Comparison of ENCODE assay signal across 51 mouse cellular contexts in the genomic region with DNA sequence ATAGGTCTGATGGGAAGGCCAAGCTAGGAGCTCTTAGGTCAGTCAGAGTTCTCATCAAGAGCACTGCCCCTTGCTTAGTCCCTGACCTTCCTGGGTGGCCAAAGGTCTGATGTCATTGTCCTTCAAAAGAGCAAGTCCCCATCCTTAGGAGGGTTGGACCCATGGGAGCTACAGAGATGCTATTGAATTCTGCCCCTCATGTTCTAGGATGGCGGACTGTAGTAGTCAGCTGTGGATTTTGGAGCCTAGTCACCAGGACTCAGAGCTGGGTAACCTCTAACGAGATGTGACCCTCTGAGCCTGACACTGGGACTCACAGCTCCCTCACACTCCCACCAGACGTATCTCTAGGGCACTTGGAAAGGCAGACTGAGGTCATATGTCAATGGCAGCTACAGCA. TPM values are rescaled to one million over a fixed set of nuclear protein-coding genes. Genes with fewer than 3 reads are reported as not detected.
"Had no signal": no experiment of that assay in that cellular context is flagged by ENCODE, and none has a peak within 500 bp of the region (broad histone marks: within the 10 kb centered on the region; RNA-seq: fewer than 3 reads in every experiment).

No protein-coding gene starts in this region.

- H3K9me3 ChIP-seq: heart, embryonic 10.5 days; heart, embryonic 13.5 days; heart, embryonic 15.5 days; hindbrain, embryonic 10.5 days; hindbrain, embryonic 12.5 days; hindbrain, embryonic 13.5 days; hindbrain, embryonic 15.5 days; intestine, embryonic 15.5 days; kidney, embryonic 15.5 days had no signal

- H3K9ac ChIP-seq: heart, embryonic 12.5 days; heart, embryonic 13.5 days; heart, embryonic 15.5 days; hindbrain, embryonic 12.5 days; hindbrain, embryonic 13.5 days; hindbrain, embryonic 14.5 days; hindbrain, embryonic 15.5 days; intestine, embryonic 15.5 days; kidney, embryonic 15.5 days had no signal

- H3K36me3 ChIP-seq: heart, embryonic 10.5 days; heart, embryonic 12.5 days; heart, embryonic 13.5 days; heart, embryonic 15.5 days; hindbrain, embryonic 10.5 days; hindbrain, embryonic 12.5 days; hindbrain, embryonic 13.5 days; hindbrain, embryonic 15.5 days; intestine, embryonic 15.5 days; kidney, embryonic 15.5 days had no signal

- DNase-seq: heart, postnatal 10 days; heart, postnatal 14 days; heart, postnatal 36 days; heart, postnatal 4 days; kidney, adult 11 months; kidney, adult 18-20 months; kidney, adult 2 months; kidney, adult 8-10 months; kidney, adult 9 months; kidney, postnatal 10 days; kidney, postnatal 14 days; kidney, postnatal 25 days; kidney, postnatal 36 days; kidney, postnatal 4 days; layer of hippocampus, adult 9-11 months; layer of hippocampus, postnatal 36 days had no signal

- H3K27ac ChIP-seq: heart, embryonic 10.5 days; heart, embryonic 13.5 days; heart, embryonic 15.5 days; hindbrain, embryonic 10.5 days; hindbrain, embryonic 12.5 days; hindbrain, embryonic 13.5 days; hindbrain, embryonic 14.5 days; hindbrain, embryonic 15.5 days; hindbrain, postnatal 0 days; intestine, embryonic 15.5 days; kidney, embryonic 15.5 days; kidney, postnatal 0 days; layer of hippocampus, adult 2 months had no signal

- H3K4me1 ChIP-seq: heart, embryonic 12.5 days; heart, embryonic 13.5 days; heart, embryonic 15.5 days; hindbrain, embryonic 12.5 days; hindbrain, embryonic 13.5 days; hindbrain, embryonic 15.5 days; intestine, embryonic 15.5 days had no signal

- H3K4me3 ChIP-seq: heart, embryonic 10.5 days; heart, embryonic 12.5 days; heart, embryonic 13.5 days; heart, embryonic 15.5 days; hindbrain, embryonic 10.5 days; hindbrain, embryonic 12.5 days; hindbrain, embryonic 13.5 days; hindbrain, embryonic 15.5 days; intestine, embryonic 15.5 days; kidney, embryonic 15.5 days; layer of hippocampus, adult 2 months had no signal

- H3K27me3 ChIP-seq: heart, embryonic 12.5 days; heart, embryonic 13.5 days; heart, embryonic 15.5 days; hindbrain, embryonic 12.5 days; hindbrain, embryonic 15.5 days; intestine, embryonic 15.5 days; kidney, embryonic 15.5 days had no signal

- H3K4me2 ChIP-seq: heart, embryonic 11.5 days; heart, embryonic 12.5 days; heart, embryonic 13.5 days; heart, embryonic 15.5 days; hindbrain, embryonic 12.5 days; hindbrain, embryonic 13.5 days; hindbrain, embryonic 14.5 days; hindbrain, embryonic 15.5 days; intestine, embryonic 15.5 days; kidney, embryonic 15.5 days had no signal

- ATAC-seq: hindbrain, embryonic 16.5 days; hindbrain, postnatal 0 days; inflammation-experienced regulatory T-cells, adult 6 months; intestine, embryonic 15.5 days; intestine, embryonic 16.5 days; intestine, postnatal 0 days had no signal

RNA-seq across cellular contexts. Expression of a gene that starts 9.4 kb away (rescaled TPM):
- total RNA-seq: heart, adult 8-10 months; heart, postnatal 10 days; heart, postnatal 14 days; heart, postnatal 25 days; heart, postnatal 36 days; heart, postnatal 4 days; hematopoietic stem cell, adult 5-6 weeks; hindbrain, postnatal 0 days; layer of hippocampus, adult 18-20 months; layer of hippocampus, adult 2 months; layer of hippocampus, adult 8-10 months; layer of hippocampus, postnatal 10 days; layer of hippocampus, postnatal 14 days; layer of hippocampus, postnatal 25 days; layer of hippocampus, postnatal 36 days had no signal
- polyA plus RNA-seq: heart, embryonic 10.5 days; heart, embryonic 11.5 days; heart, embryonic 12.5 days; heart, embryonic 13.5 days; heart, embryonic 14.5 days; heart, embryonic 15.5 days; heart, embryonic 16.5 days; heart, postnatal 0 days; hindbrain, embryonic 10.5 days; hindbrain, embryonic 11.5 days; hindbrain, embryonic 12.5 days; hindbrain, embryonic 13.5 days; hindbrain, embryonic 14.5 days; hindbrain, postnatal 0 days; inflammation-experienced regulatory T-cells, adult 6 months; intestine, embryonic 14.5 days; intestine, embryonic 15.5 days; intestine, embryonic 16.5 days; intestine, postnatal 0 days; kidney, adult 2 months; kidney, embryonic 14.5 days; kidney, embryonic 15.5 days; kidney, embryonic 16.5 days; kidney, postnatal 0 days; large intestine, adult 2 months had no signal

RNA-seq across cellular contexts. Expression of a gene that starts 58.5 kb away (rescaled TPM):
- total RNA-seq: heart, adult 8-10 months; heart, postnatal 10 days; heart, postnatal 14 days; heart, postnatal 25 days; heart, postnatal 36 days; heart, postnatal 4 days; hematopoietic stem cell, adult 5-6 weeks; hindbrain, postnatal 0 days had no signal
- polyA plus RNA-seq: heart, embryonic 10.5 days; heart, embryonic 11.5 days; heart, embryonic 12.5 days; heart, embryonic 13.5 days; heart, embryonic 14.5 days; heart, embryonic 15.5 days; heart, embryonic 16.5 days; heart, postnatal 0 days; hindbrain, embryonic 11.5 days; hindbrain, embryonic 12.5 days; hindbrain, embryonic 13.5 days; hindbrain, embryonic 14.5 days; hindbrain, embryonic 16.5 days; hindbrain, postnatal 0 days; inflammation-experienced regulatory T-cells, adult 6 months; intestine, embryonic 14.5 days; intestine, embryonic 15.5 days; intestine, embryonic 16.5 days; intestine, postnatal 0 days; kidney, adult 2 months; kidney, embryonic 14.5 days; kidney, embryonic 15.5 days; kidney, embryonic 16.5 days; kidney, postnatal 0 days; large intestine, adult 2 months had no signal
